In genomic region chr12:98737801-98738350, GRCm38 (mm10) we compare ENCODE assay signal across 8 mouse cellular contexts. TPM values are rescaled to one million over a fixed set of nuclear protein-coding genes. Genes with fewer than 3 reads are reported as not detected.
A peak's percentile ranks its signal among the peaks of the same experiment; 100 is the strongest.
DNase-seq lines count a peak whose midpoint lies in the region; ATAC-seq and TF ChIP-seq lines count a peak whose summit lies in the region.

No protein-coding gene starts in this region.

- H3K9me3 ChIP-seq in hindbrain, embryonic 12.5 days (replicated peaks), result no peaks in the 10 kb centered on the region
- H3K9me3 ChIP-seq in lung, postnatal 0 days (ENCODE audit: low read length), result no peaks in the 10 kb centered on the region

- H3K27ac ChIP-seq in gastrocnemius, adult 2 months, result peak overlapping the region; percentile 90
- no peak overlapping the region for H3K27ac ChIP-seq in hindbrain, embryonic 12.5 days
- H3K27ac ChIP-seq in lung, postnatal 0 days (ENCODE audit: low read length), result peak overlapping the region; percentile 98

- peak overlapping the region; percentile 92 for H3K4me3 ChIP-seq in gastrocnemius, adult 2 months
- H3K4me3 ChIP-seq in hindbrain, embryonic 12.5 days, result peak overlapping the region; percentile 81
- H3K4me3 ChIP-seq in lung, postnatal 0 days (ENCODE audit: low read depth, low read length), result peak overlapping the region; percentile 92

- 9% methylated on average over 7 of the region's 7 CpGs for WGBS in hindbrain, embryonic 12.5 days
- WGBS in lung, postnatal 0 days, result 8% methylated on average over 7 of the region's 7 CpGs

- H3K4me1 ChIP-seq in hindbrain, embryonic 12.5 days, result peaks cover 16% of the 10 kb centered on the region
- peaks cover 11% of the 10 kb centered on the region; the same call in 1 of the 2 replicates for H3K4me1 ChIP-seq in lung, postnatal 0 days (ENCODE audit: insufficient read depth, low read depth, low read length)

- no peak for ATAC-seq in hindbrain, embryonic 12.5 days (ENCODE audit: low FRiP score)
- peak; percentile 46 for ATAC-seq in lung, postnatal 0 days
- ATAC-seq in CD4-positive, CD25-positive, alpha-beta regulatory T cell, adult 4 months, result no peak

- peak; percentile 38 for DNase-seq in gastrocnemius, adult 2 months
- no peak for DNase-seq in gastrocnemius, postnatal 25 days
- DNase-seq in embryo, embryonic 11 days, result peak; percentile 57
- DNase-seq in lung, postnatal 0 days (ENCODE audit: low spot score), result peak; percentile 70
- no peak for DNase-seq in cerebellum, adult 11 months
- no peak for DNase-seq in right cerebral cortex, postnatal 36 days (ENCODE audit: low spot score in 2 of 2)

- intact Hi-C loops in gastrocnemius, adult 2 months (cut with DNase I), result no loop called here

- peak overlapping the region; percentile 98 for H3K4me2 ChIP-seq in hindbrain, embryonic 12.5 days (replicated peaks)
- peak overlapping the region; percentile 66 for H3K4me2 ChIP-seq in lung, postnatal 0 days (replicated peaks; ENCODE audit: low read depth, low read length)

- no peak for TF ChIP-seq EP300 in lung, postnatal 0 days (IDR thresholded peaks at IDR 0.05)

- no peaks in the 10 kb centered on the region for H3K36me3 ChIP-seq in hindbrain, embryonic 12.5 days
- H3K36me3 ChIP-seq in lung, postnatal 0 days (ENCODE audit: insufficient read depth, low read length), result no peaks in the 10 kb centered on the region

- H3K27me3 ChIP-seq in hindbrain, embryonic 12.5 days, result peaks cover 23% of the 10 kb centered on the region
- no peaks in the 10 kb centered on the region for H3K27me3 ChIP-seq in lung, postnatal 0 days (replicated peaks; ENCODE audit: insufficient read depth, low read length)

- TF ChIP-seq CTCF in gastrocnemius, adult 2 months (IDR thresholded peaks at IDR 0.05), result no peak
- TF ChIP-seq CTCF in lung, postnatal 0 days (IDR thresholded peaks at IDR 0.05), result no peak

- peak overlapping the region; percentile 79; the same call in 1 of the 2 replicates for H3K9ac ChIP-seq in hindbrain, embryonic 12.5 days
- H3K9ac ChIP-seq in lung, postnatal 0 days (replicated peaks; ENCODE audit: low read depth), result peak overlapping the region; percentile 89

RNA-seq across cellular contexts. Expression of gene Ptpn21, which starts 0.7 kb away (rescaled TPM):
- 10 to 100 TPM; 32.8 to 34.9 TPM for total RNA-seq in gastrocnemius, adult 2 months (2021)
- 10 to 100 TPM; 21.4 to 31.3 TPM for total RNA-seq in gastrocnemius, postnatal 25 days (2021)
- 7.2 and 7.4 TPM in 2 replicates for polyA plus RNA-seq in hindbrain, embryonic 12.5 days (2016; fragmentation: Nextera tagmentation; extraction: Ambion mirVana)
- 10.0 and 10.3 TPM in 2 replicates for polyA plus RNA-seq in lung, postnatal 0 days (2015; fragmentation: Nextera tagmentation; extraction: Ambion mirVana)
- polyA plus RNA-seq in CD4-positive, CD25-positive, alpha-beta regulatory T cell, adult 4 months (2017; shearing (Covaris generic)), result 1 to 10 TPM; 4.7 to 6.9 TPM

RNA-seq across cellular contexts. Expression of gene Zc3h14, which starts 8.9 kb away (rescaled TPM):
- 10 to 100 TPM; 45.2 to 47.7 TPM for total RNA-seq in gastrocnemius, adult 2 months (2021)
- 10 to 100 TPM; 40.9 to 44.1 TPM for total RNA-seq in gastrocnemius, postnatal 25 days (2021)
- 151 and 159 TPM in 2 replicates for polyA plus RNA-seq in hindbrain, embryonic 12.5 days (2016; fragmentation: Nextera tagmentation; extraction: Ambion mirVana)
- 61.7 and 64.5 TPM in 2 replicates for polyA plus RNA-seq in lung, postnatal 0 days (2015; fragmentation: Nextera tagmentation; extraction: Ambion mirVana)
- 10 to 100 TPM; 35.2 to 39.0 TPM for polyA plus RNA-seq in CD4-positive, CD25-positive, alpha-beta regulatory T cell, adult 4 months (2017; shearing (Covaris generic))

Comparison
In these comparisons a context has a peak if more than half of its experiments do, and no peak if none do; other contexts are left out.
1. DNase-seq: peak in gastrocnemius, adult 2 months (single experiment), embryo, embryonic 11 days (single experiment) and lung, postnatal 0 days (single experiment); none in gastrocnemius, postnatal 25 days (single experiment), cerebellum, adult 11 months (single experiment) and right cerebral cortex, postnatal 36 days (0 of 2).
2. Peak in every context shown above with its lines, with median percentiles within 50 percentile points of each other: H3K4me3 ChIP-seq.